8 mouse cellular contexts compared by ENCODE assay signal in the genomic region with DNA sequence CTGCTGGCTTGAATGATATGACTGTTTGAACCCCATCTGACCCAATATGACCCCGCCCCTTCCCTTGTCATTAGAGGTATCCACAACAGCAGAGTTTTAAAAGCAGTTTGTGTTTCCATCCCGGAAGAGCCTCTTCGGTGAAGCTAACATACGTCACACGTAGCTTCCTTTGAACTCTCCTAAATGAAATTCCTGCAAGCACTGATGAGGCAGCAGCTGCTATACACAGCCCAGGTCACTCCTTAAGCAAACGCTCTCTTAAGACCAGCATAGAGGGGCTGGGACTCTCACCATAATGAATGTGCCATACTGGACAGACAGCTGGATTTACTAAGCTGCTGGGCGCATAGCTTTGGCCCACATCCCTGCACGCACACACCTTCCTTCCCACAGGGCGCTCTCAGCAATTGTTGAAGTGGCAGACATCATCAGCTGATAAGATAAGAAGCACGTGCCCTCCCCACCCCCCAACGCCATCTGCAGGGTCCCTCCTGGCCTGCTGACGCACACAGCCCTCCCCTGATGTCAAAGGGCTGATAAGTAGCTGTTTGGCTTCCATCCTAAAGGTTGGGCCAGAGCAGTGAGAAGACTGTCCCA.
DNase-seq lines count a peak whose midpoint lies in the region; ATAC-seq lines count a peak whose summit lies in the region.

No protein-coding gene starts in this region.

- H3K4me1 ChIP-seq in embryonic facial prominence, embryonic 11.5 days (ENCODE audit: control insufficient read depth, insufficient read depth, low read length), result peaks cover 2% of the 10 kb centered on the region; the same call in 1 of the 2 replicates
- H3K4me1 ChIP-seq in embryonic facial prominence, embryonic 10.5 days, result peaks cover 36% of the 10 kb centered on the region

- intact Hi-C loops in heart, postnatal 10 days (cut with DNase I), result loop anchor here (5.0 kb wide), 1 partner anchor 70 kb away; no protein-coding TSS in a partner anchor
- intact Hi-C loops in left cerebral cortex, postnatal 10 days (cut with DNase I), result no loop called here

- peak; percentile 3 for DNase-seq in embryonic facial prominence, embryonic 11.5 days (ENCODE audit: low spot score)
- DNase-seq in embryonic facial prominence, embryonic 10.5 days (ENCODE audit: low spot score), result no peak
- peak; percentile 51 to 68 for DNase-seq in adrenal gland, postnatal 36 days
- peak; percentile 42 to 46 for DNase-seq in heart, postnatal 10 days
- DNase-seq in kidney, postnatal 36 days, result peak; percentile 59 to 63
- peak; percentile 70 for DNase-seq in retina, postnatal 1 day
- no peak for DNase-seq in spleen, postnatal 10 days (ENCODE audit: low spot score in 2 of 2)
- no peak for DNase-seq in left cerebral cortex, postnatal 10 days (ENCODE audit: extremely low spot score in 1 of 2, low spot score in 2 of 2)

- H3K9ac ChIP-seq in embryonic facial prominence, embryonic 11.5 days (replicated peaks; ENCODE audit: low read length), result no peak overlapping the region; the same call in 1 of the 2 replicates

- 56% methylated on average over 12 of the region's 12 CpGs for WGBS in embryonic facial prominence, embryonic 11.5 days
- WGBS in embryonic facial prominence, embryonic 10.5 days, result 58% methylated on average over 12 of the region's 12 CpGs

- no peak overlapping the region for H3K27ac ChIP-seq in embryonic facial prominence, embryonic 11.5 days (replicated peaks; ENCODE audit: low read depth, low read length)
- H3K27ac ChIP-seq in embryonic facial prominence, embryonic 10.5 days (replicated peaks), result no peak overlapping the region

- H3K9me3 ChIP-seq in embryonic facial prominence, embryonic 11.5 days (replicated peaks; ENCODE audit: control insufficient read depth, low read length), result no peaks in the 10 kb centered on the region
- H3K9me3 ChIP-seq in embryonic facial prominence, embryonic 10.5 days, result no peaks in the 10 kb centered on the region

- no peak overlapping the region for H3K4me2 ChIP-seq in embryonic facial prominence, embryonic 11.5 days (ENCODE audit: low read depth, low read length)

- no peaks in the 10 kb centered on the region for H3K27me3 ChIP-seq in embryonic facial prominence, embryonic 11.5 days (ENCODE audit: control insufficient read depth, insufficient read depth, low read length)
- H3K27me3 ChIP-seq in embryonic facial prominence, embryonic 10.5 days (replicated peaks; ENCODE audit: low read depth, poor library complexity, severe bottlenecking), result no peaks in the 10 kb centered on the region

- no peak overlapping the region for H3K4me3 ChIP-seq in embryonic facial prominence, embryonic 11.5 days (ENCODE audit: low read depth, low read length)
- H3K4me3 ChIP-seq in embryonic facial prominence, embryonic 10.5 days, result no peak overlapping the region

- no peaks in the 10 kb centered on the region for H3K36me3 ChIP-seq in embryonic facial prominence, embryonic 11.5 days (replicated peaks; ENCODE audit: control insufficient read depth, insufficient read depth, low read depth, low read length)
- no peaks in the 10 kb centered on the region for H3K36me3 ChIP-seq in embryonic facial prominence, embryonic 10.5 days (replicated peaks)

- ATAC-seq in embryonic facial prominence, embryonic 11.5 days (replicated peaks; ENCODE audit: insufficient number of reproducible peaks, low FRiP score, low TSS enrichment, low read depth), result 0 out of 2 replicates have a peak, but pooled peaks have one; percentile 52

Comparison
In these comparisons a context has a peak if more than half of its experiments do, and no peak if none do; other contexts are left out.
1. DNase-seq: peak in embryonic facial prominence, embryonic 11.5 days (single experiment), adrenal gland, postnatal 36 days (2 of 2), heart, postnatal 10 days (2 of 2), kidney, postnatal 36 days (2 of 2) and retina, postnatal 1 day (single experiment); none in embryonic facial prominence, embryonic 10.5 days (single experiment), spleen, postnatal 10 days (0 of 2) and left cerebral cortex, postnatal 10 days (0 of 2).